Mouse (Mus musculus) heart, postnatal 36 days (tissue): ENCODE data around the gene Alpk3. TPM values are rescaled to one million over a fixed set of nuclear protein-coding genes. Genes with fewer than 3 reads are reported as not detected.

Experiments used
- total RNA-seq, 2 experiments: library from RNA; stranded (reverse); gene quantifications; 2 replicates each; pipeline ENCODE4 v1.2.3; 2021

Gene Alpk3
- total RNA-seq, 2 experiments from 2014 or later = 107 to 112 TPM

Other genes starting within 250 kb of the Alpk3 start
- 10 to 100 TPM; 40.5 to 43.2 TPM for gene Iqgap1, start 231.6 kb upstream of the Alpk3 start, total RNA-seq
- gene Zscan2, start 196.7 kb upstream of the Alpk3 start, total RNA-seq = 1 to 10 TPM; 5.5 to 5.7 TPM
- gene Wdr73, start 156.3 kb upstream of the Alpk3 start, total RNA-seq = 1 to 10 TPM; 5.1 to 5.6 TPM
- gene Nmb, start 152.5 kb upstream of the Alpk3 start, total RNA-seq = 1 to 10 TPM; 5.9 to 8.8 TPM
- 10 to 100 TPM; 51.2 to 52.2 TPM for gene Sec11a, start 109.8 kb upstream of the Alpk3 start, total RNA-seq
- gene Zfp592, start 63.9 kb upstream of the Alpk3 start, total RNA-seq = 10 to 100 TPM; 14.3 to 16.4 TPM
- gene Slc28a1, start 57.2 kb downstream of the Alpk3 start, total RNA-seq = under 1 TPM in 1 of 2 experiments, not detected in 1; 0.16 TPM
- 10 to 100 TPM; 11.5 to 11.9 TPM for gene Pde8a, start 156.0 kb downstream of the Alpk3 start, total RNA-seq